11 mouse cellular contexts compared by ENCODE assay signal in genomic region chr11:29647568-29648319, GRCm38 (mm10). TPM values are rescaled to one million over a fixed set of nuclear protein-coding genes. Genes with fewer than 3 reads are reported as not detected.
DNase-seq lines count a peak whose midpoint lies in the region; ATAC-seq lines count a peak whose summit lies in the region.
"Had no signal": no experiment of that assay in that cellular context is flagged by ENCODE, and none has a peak within 500 bp of the region (broad histone marks: within the 10 kb centered on the region; RNA-seq: fewer than 3 reads in every experiment).

No protein-coding gene starts in this region.

- H3K4me1 ChIP-seq in liver, embryonic 15.5 days (replicated peaks) = peaks cover 20% of the 10 kb centered on the region
- H3K4me1 ChIP-seq: forebrain, embryonic 13.5 days had no signal

- H3K36me3 ChIP-seq in liver, embryonic 15.5 days (replicated peaks) = no peaks in the 10 kb centered on the region
- H3K36me3 ChIP-seq: lung, embryonic 15.5 days had no signal

- peak; percentile 52 to 84 for DNase-seq in adrenal gland, adult (ENCODE audit: inconsistent age in 2 of 2, low spot score in 1 of 2)
- DNase-seq in adrenal gland, postnatal 4 days (ENCODE audit: low spot score in 2 of 2) = no peak
- DNase-seq in 3134 (ENCODE audit: extremely low read depth, insufficient read length, low spot score) = peak; percentile 22
- peak; percentile 33 to 40 for DNase-seq in adrenal gland, postnatal 36 days
- DNase-seq in left cerebral cortex, adult 9 months (ENCODE audit: low spot score in 2 of 2) = no peak
- no peak for DNase-seq in cerebellum, adult 11-12 months
- no peak for DNase-seq in embryo, embryonic 11 days
- DNase-seq: kidney, adult 2 months had no signal

- H3K27me3 ChIP-seq in liver, embryonic 15.5 days = no peaks in the 10 kb centered on the region
- H3K27me3 ChIP-seq: forebrain, embryonic 13.5 days; lung, embryonic 15.5 days had no signal

- 0 out of 2 replicates have a peak, but pooled peaks have one; percentile 25 for ATAC-seq in liver, embryonic 15.5 days (ENCODE audit: insufficient read depth)
- ATAC-seq: forebrain, embryonic 13.5 days had no signal

- H3K27ac ChIP-seq in liver, embryonic 15.5 days (replicated peaks) = no peak overlapping the region
- H3K27ac ChIP-seq: forebrain, embryonic 13.5 days; lung, embryonic 15.5 days had no signal

- peak overlapping the region; percentile 47 for H3K4me2 ChIP-seq in liver, embryonic 15.5 days
- H3K4me2 ChIP-seq: forebrain, embryonic 13.5 days; lung, embryonic 15.5 days had no signal

- H3K9ac ChIP-seq in liver, embryonic 15.5 days = no peak overlapping the region
- H3K9ac ChIP-seq: forebrain, embryonic 13.5 days; lung, embryonic 15.5 days had no signal

- peak overlapping the region; percentile 25 for H3K4me3 ChIP-seq in liver, embryonic 15.5 days (replicated peaks)
- H3K4me3 ChIP-seq: forebrain, embryonic 13.5 days; lung, embryonic 15.5 days had no signal

- H3K9me3 ChIP-seq in liver, embryonic 15.5 days (replicated peaks) = no peaks in the 10 kb centered on the region
- H3K9me3 ChIP-seq: forebrain, embryonic 13.5 days; lung, embryonic 15.5 days had no signal

- 25% methylated on average over 6 of the region's 6 CpGs for WGBS in liver, embryonic 15.5 days (ENCODE audit: insufficient replicate concordance)

RNA-seq across cellular contexts. Expression of gene Rtn4, which starts 45.0 kb away (rescaled TPM):
- 100 to 1,000 TPM; 293 to 303 TPM for total RNA-seq in adrenal gland, postnatal 4 days (2021)
- total RNA-seq in adrenal gland, postnatal 36 days (2021) = 100 to 1,000 TPM; 312 to 517 TPM
- polyA plus RNA-seq in liver, embryonic 15.5 days (2015; fragmentation: Nextera tagmentation; extraction: Ambion mirVana) = 11.7 and 12.0 TPM in 2 replicates

Comparison
In these comparisons a context has a peak if more than half of its experiments do, and no peak if none do; other contexts are left out.
1. DNase-seq: peak in adrenal gland, adult (2 of 2), 3134 (single experiment) and adrenal gland, postnatal 36 days (2 of 2); none in adrenal gland, postnatal 4 days (0 of 2), left cerebral cortex, adult 9 months (0 of 2), cerebellum, adult 11-12 months (single experiment) and embryo, embryonic 11 days (single experiment).